Mouse (Mus musculus) ES-E14 (cell line): Measurements from ENCODE around the gene Ralb.

ENCODE experiments used
- CHD2 ChIP-seq: IDR thresholded peaks from 2 replicates; pipeline ENCODE4 v1.6.1; 2014; ENCODE audit warnings: mild to moderate bottlenecking, low read depth, low read length, inconsistent platforms
- MAFK ChIP-seq: IDR thresholded peaks from 2 replicates; pipeline ENCODE4 v1.6.1; 2014; ENCODE audit warnings: mild to moderate bottlenecking, low read depth, low read length, inconsistent platforms; ENCODE audit not compliant: insufficient read depth
- ZC3H11A ChIP-seq: IDR thresholded peaks from 2 replicates; pipeline ENCODE4 v1.6.1; 2012; ENCODE audit warnings: low read depth, mild to moderate bottlenecking, inconsistent platforms, low read length, borderline replicate concordance

- no peak for TF ChIP-seq CHD2
- no peak for TF ChIP-seq MAFK
- no peak for TF ChIP-seq ZC3H11A
Observed at GRCm38 (mm10) chr1:119474671-119475070, 29.9 kb downstream of the Ralb start.
